In genomic region chr5:130117932-130118331, GRCm38 (mm10) we compare ENCODE assay signal across 19 mouse cellular contexts. TPM values are rescaled to one million over a fixed set of nuclear protein-coding genes. Genes with fewer than 3 reads are reported as not detected.
DNase-seq lines count a peak whose midpoint lies in the region; ATAC-seq and TF ChIP-seq lines count a peak whose summit lies in the region.
"Had no signal": no experiment of that assay in that cellular context is flagged by ENCODE, and none has a peak within 500 bp of the region (broad histone marks: within the 10 kb centered on the region; RNA-seq: fewer than 3 reads in every experiment).

No protein-coding gene starts in this region.

- DNase-seq in kidney, postnatal 25 days, result no peak
- DNase-seq in midbrain, postnatal 0 days (ENCODE audit: low spot score), result no peak
- DNase-seq in midbrain, embryonic 10.5 days (ENCODE audit: low spot score), result no peak
- DNase-seq in limb, embryonic 14.5 days (ENCODE audit: low spot score), result peak; percentile 41
- DNase-seq in retina, embryonic 14.5 days (ENCODE audit: low spot score), result no peak
- DNase-seq: adrenal gland, postnatal 14 days; B cell, adult 2 months; cerebellum, adult 18-20 months; cerebellum, postnatal 36 days; gastrocnemius, postnatal 36 days; lung, postnatal 10 days; thymus, postnatal 14 days had no signal

- no peak for TF ChIP-seq POLR2A in limb, embryonic 14.5 days (IDR thresholded peaks at IDR 0.05; ENCODE audit: borderline replicate concordance, extremely low read depth, insufficient read depth, insufficient read length)

- H3K27ac ChIP-seq in kidney, embryonic 14.5 days (ENCODE audit: low read depth, low read length), result 0 out of 2 replicates have a peak overlapping the region, but pooled peaks have one; percentile 4
- H3K27ac ChIP-seq in midbrain, postnatal 0 days (ENCODE audit: low read depth, low read length), result 0 out of 2 replicates have a peak overlapping the region, but pooled peaks have one; percentile 43
- no peak overlapping the region for H3K27ac ChIP-seq in midbrain, embryonic 10.5 days (replicated peaks)
- peak overlapping the region; percentile 53 for H3K27ac ChIP-seq in limb, embryonic 14.5 days (replicated peaks; ENCODE audit: low read depth, low read length)
- H3K27ac ChIP-seq: liver, embryonic 14.5 days had no signal

- WGBS in kidney, embryonic 14.5 days, result 66% methylated on average over 6 of the region's 6 CpGs
- 74% methylated on average over 6 of the region's 6 CpGs for WGBS in midbrain, postnatal 0 days
- WGBS in midbrain, embryonic 10.5 days, result 90% methylated on average over 6 of the region's 6 CpGs
- 49% methylated on average over 6 of the region's 6 CpGs for WGBS in limb, embryonic 14.5 days

- no peak overlapping the region for H3K4me3 ChIP-seq in kidney, embryonic 14.5 days (ENCODE audit: low read length)
- H3K4me3 ChIP-seq in midbrain, postnatal 0 days (ENCODE audit: low read depth, low read length), result no peak overlapping the region
- H3K4me3 ChIP-seq in midbrain, embryonic 10.5 days, result no peak overlapping the region
- H3K4me3 ChIP-seq in limb, embryonic 14.5 days (replicated peaks; ENCODE audit: low read length), result no peak overlapping the region
- H3K4me3 ChIP-seq: megakaryocyte, embryonic 14.5 days; stomach, embryonic 15.5 days had no signal

- no peak overlapping the region for H3K9ac ChIP-seq in kidney, embryonic 14.5 days (ENCODE audit: low read depth, low read length)
- H3K9ac ChIP-seq in midbrain, postnatal 0 days (replicated peaks; ENCODE audit: low read length, poor library complexity, severe bottlenecking), result no peak overlapping the region
- H3K9ac ChIP-seq in limb, embryonic 14.5 days (ENCODE audit: low read depth, low read length, severe bottlenecking), result no peak overlapping the region
- H3K9ac ChIP-seq: liver, embryonic 14.5 days; stomach, embryonic 15.5 days had no signal

- no peak overlapping the region for H3K4me2 ChIP-seq in kidney, embryonic 14.5 days (replicated peaks; ENCODE audit: low read depth, low read length)
- H3K4me2 ChIP-seq in midbrain, postnatal 0 days (ENCODE audit: low read depth, low read length, poor library complexity, severe bottlenecking), result no peak overlapping the region
- H3K4me2 ChIP-seq in limb, embryonic 14.5 days (replicated peaks; ENCODE audit: low read depth, low read length, severe bottlenecking), result no peak overlapping the region
- H3K4me2 ChIP-seq: stomach, embryonic 15.5 days had no signal

- no peak for TF ChIP-seq CTCF in midbrain, postnatal 0 days (IDR thresholded peaks at IDR 0.05)

- peaks cover 14% of the 10 kb centered on the region for H3K36me3 ChIP-seq in kidney, embryonic 14.5 days (ENCODE audit: control insufficient read depth, insufficient read depth, low read length)
- peaks cover 9% of the 10 kb centered on the region; the same call in 1 of the 2 replicates for H3K36me3 ChIP-seq in midbrain, postnatal 0 days (ENCODE audit: insufficient read depth, low read length)
- peaks cover 41% of the 10 kb centered on the region for H3K36me3 ChIP-seq in midbrain, embryonic 10.5 days
- H3K36me3 ChIP-seq in limb, embryonic 14.5 days (ENCODE audit: control insufficient read depth, insufficient read depth, low read length), result peaks cover 13% of the 10 kb centered on the region

- H3K4me1 ChIP-seq in kidney, embryonic 14.5 days (ENCODE audit: control insufficient read depth, insufficient read depth, low read length), result no peaks in the 10 kb centered on the region; the same call in 1 of the 2 replicates
- H3K4me1 ChIP-seq in midbrain, postnatal 0 days (ENCODE audit: insufficient read depth, low read length), result 0 out of 2 replicates have a peak, but pooled peaks cover 2% of the 10 kb centered on the region
- H3K4me1 ChIP-seq in midbrain, embryonic 10.5 days, result no peaks in the 10 kb centered on the region
- H3K4me1 ChIP-seq in limb, embryonic 14.5 days (ENCODE audit: control insufficient read depth, insufficient read depth, low read length), result peaks cover 26% of the 10 kb centered on the region

- ATAC-seq in kidney, embryonic 14.5 days (ENCODE audit: low FRiP score, low TSS enrichment), result no peak
- no peak for ATAC-seq in midbrain, postnatal 0 days (ENCODE audit: low FRiP score)
- no peak; the same call in 1 of the 2 replicates for ATAC-seq in limb, embryonic 14.5 days (ENCODE audit: low FRiP score, low read depth)
- ATAC-seq in megakaryocyte-erythroid progenitor cell, adult 5-6 weeks (replicated peaks; ENCODE audit: low FRiP score, low TSS enrichment, poor library complexity, severe bottlenecking), result no peak
- ATAC-seq: activated CD4-positive, CD25-positive, alpha-beta regulatory T cell, adult 4 months; Patski had no signal

- H3K27me3 ChIP-seq in kidney, embryonic 14.5 days (ENCODE audit: control insufficient read depth, insufficient read depth, low read length), result no peaks in the 10 kb centered on the region
- no peaks in the 10 kb centered on the region for H3K27me3 ChIP-seq in midbrain, postnatal 0 days (ENCODE audit: insufficient read depth, low read length)
- H3K27me3 ChIP-seq in midbrain, embryonic 10.5 days (ENCODE audit: low read depth, poor library complexity, severe bottlenecking), result no peaks in the 10 kb centered on the region
- H3K27me3 ChIP-seq in limb, embryonic 14.5 days (ENCODE audit: control insufficient read depth, insufficient read depth, low read length), result no peaks in the 10 kb centered on the region
- H3K27me3 ChIP-seq: Patski; stomach, embryonic 15.5 days had no signal

- no peaks in the 10 kb centered on the region for H3K9me3 ChIP-seq in kidney, embryonic 14.5 days (ENCODE audit: control insufficient read depth, low read length)
- H3K9me3 ChIP-seq in midbrain, postnatal 0 days (ENCODE audit: low read length), result no peaks in the 10 kb centered on the region
- no peaks in the 10 kb centered on the region for H3K9me3 ChIP-seq in midbrain, embryonic 10.5 days (replicated peaks)
- no peaks in the 10 kb centered on the region for H3K9me3 ChIP-seq in limb, embryonic 14.5 days (ENCODE audit: control insufficient read depth, low read length)
- H3K9me3 ChIP-seq: megakaryocyte, embryonic 14.5 days; stomach, embryonic 15.5 days had no signal

RNA-seq across cellular contexts. Expression of gene Kctd7, which starts 26.7 kb away (rescaled TPM):
- 2.2 and 4.3 TPM in 2 replicates for polyA plus RNA-seq in kidney, embryonic 14.5 days (2014; fragmentation: Nextera tagmentation; extraction: Ambion mirVana)
- total RNA-seq in midbrain, postnatal 0 days (2014; rRNA removed), result 19.5 and 22.3 TPM in 2 replicates
- polyA plus RNA-seq in midbrain, postnatal 0 days (2015; fragmentation: Nextera tagmentation; extraction: Ambion mirVana), result 12.2 and 14.3 TPM in 2 replicates
- 6.3 and 7.2 TPM in 2 replicates for polyA plus RNA-seq in midbrain, embryonic 10.5 days (2016; fragmentation: Nextera tagmentation; extraction: Ambion mirVana)
- 5.5 and 7.7 TPM in 2 replicates for polyA plus RNA-seq in limb, embryonic 14.5 days (2012; rRNA removed)
- 6.1 and 6.2 TPM in 2 replicates for polyA plus RNA-seq in limb, embryonic 14.5 days (2014; fragmentation: Nextera tagmentation; extraction: Ambion mirVana)
- total RNA-seq in megakaryocyte-erythroid progenitor cell, adult 5-6 weeks (2014; fragmentation: Nextera tagmentation), result 5.0 and 12.8 TPM in 2 replicates
- total RNA-seq in megakaryocyte-erythroid progenitor cell, adult 5-6 weeks (2017), result 6.6 and 8.2 TPM in 2 replicates

RNA-seq across cellular contexts. Expression of gene Tpst1, which starts 44.8 kb away (rescaled TPM):
- 61.8 and 70.7 TPM in 2 replicates for polyA plus RNA-seq in kidney, embryonic 14.5 days (2014; fragmentation: Nextera tagmentation; extraction: Ambion mirVana)
- 37.1 and 46.5 TPM in 2 replicates for total RNA-seq in midbrain, postnatal 0 days (2014; rRNA removed)
- 50.0 TPM in 2 replicates for polyA plus RNA-seq in midbrain, postnatal 0 days (2015; fragmentation: Nextera tagmentation; extraction: Ambion mirVana)
- polyA plus RNA-seq in midbrain, embryonic 10.5 days (2016; fragmentation: Nextera tagmentation; extraction: Ambion mirVana), result 57.5 and 60.4 TPM in 2 replicates
- 59.3 and 68.2 TPM in 2 replicates for polyA plus RNA-seq in limb, embryonic 14.5 days (2012; rRNA removed)
- 114 and 117 TPM in 2 replicates for polyA plus RNA-seq in limb, embryonic 14.5 days (2014; fragmentation: Nextera tagmentation; extraction: Ambion mirVana)
- total RNA-seq in megakaryocyte-erythroid progenitor cell, adult 5-6 weeks (2014; fragmentation: Nextera tagmentation), result 12.1 and 17.6 TPM in 2 replicates
- total RNA-seq in megakaryocyte-erythroid progenitor cell, adult 5-6 weeks (2017), result 4.8 and 7.9 TPM in 2 replicates

RNA-seq across cellular contexts. Expression of gene Rabgef1, which starts 53.7 kb away (rescaled TPM):
- polyA plus RNA-seq in kidney, embryonic 14.5 days (2014; fragmentation: Nextera tagmentation; extraction: Ambion mirVana), result 21.0 and 26.7 TPM in 2 replicates
- total RNA-seq in midbrain, postnatal 0 days (2014; rRNA removed), result 15.5 and 24.2 TPM in 2 replicates
- 31.3 and 34.1 TPM in 2 replicates for polyA plus RNA-seq in midbrain, postnatal 0 days (2015; fragmentation: Nextera tagmentation; extraction: Ambion mirVana)
- 25.0 and 28.4 TPM in 2 replicates for polyA plus RNA-seq in midbrain, embryonic 10.5 days (2016; fragmentation: Nextera tagmentation; extraction: Ambion mirVana)
- polyA plus RNA-seq in limb, embryonic 14.5 days (2012; rRNA removed), result 20.2 and 21.7 TPM in 2 replicates
- polyA plus RNA-seq in limb, embryonic 14.5 days (2014; fragmentation: Nextera tagmentation; extraction: Ambion mirVana), result 19.4 and 24.2 TPM in 2 replicates
- 45.4 and 46.7 TPM in 2 replicates for total RNA-seq in megakaryocyte-erythroid progenitor cell, adult 5-6 weeks (2014; fragmentation: Nextera tagmentation)
- total RNA-seq in megakaryocyte-erythroid progenitor cell, adult 5-6 weeks (2017), result 56.0 and 60.5 TPM in 2 replicates
